Mouse (Mus musculus): ENCODE measurements around the gene Avil.
A peak's percentile ranks its signal among the peaks of the same experiment; 100 is the strongest.

Avil gene

DNA sequence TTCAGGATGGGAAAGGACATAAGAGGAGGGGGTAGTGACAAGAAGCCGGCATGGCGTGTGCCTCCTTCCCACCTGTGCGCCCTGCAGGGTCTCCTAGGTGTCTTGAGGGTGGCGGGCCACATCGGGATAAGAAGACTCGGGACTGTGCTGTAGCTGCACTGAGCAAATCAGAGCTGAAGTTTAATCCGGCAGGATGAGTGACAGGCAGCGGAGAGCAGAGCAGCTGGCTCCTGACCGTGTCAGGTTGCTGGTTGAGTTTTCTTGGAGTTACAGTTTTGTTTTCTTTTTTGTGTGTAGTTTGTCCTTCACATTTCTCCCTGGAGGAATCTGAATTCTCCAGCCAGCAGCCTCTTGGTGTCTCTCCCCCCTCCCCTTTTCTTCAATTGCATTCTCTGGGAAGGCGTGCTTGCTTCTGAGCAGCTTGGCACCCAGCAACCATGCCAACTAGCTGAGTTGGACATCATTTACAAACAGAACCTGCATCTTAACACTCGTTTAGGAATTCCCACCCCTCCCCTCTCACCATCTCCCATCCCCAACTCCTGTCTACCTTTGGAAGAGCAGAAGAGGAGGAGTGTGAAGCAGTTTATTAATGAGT, 19.5 kb upstream of the Avil start:
- no peak for ATAC-seq (ENCODE audit: low TSS enrichment)

DNA sequence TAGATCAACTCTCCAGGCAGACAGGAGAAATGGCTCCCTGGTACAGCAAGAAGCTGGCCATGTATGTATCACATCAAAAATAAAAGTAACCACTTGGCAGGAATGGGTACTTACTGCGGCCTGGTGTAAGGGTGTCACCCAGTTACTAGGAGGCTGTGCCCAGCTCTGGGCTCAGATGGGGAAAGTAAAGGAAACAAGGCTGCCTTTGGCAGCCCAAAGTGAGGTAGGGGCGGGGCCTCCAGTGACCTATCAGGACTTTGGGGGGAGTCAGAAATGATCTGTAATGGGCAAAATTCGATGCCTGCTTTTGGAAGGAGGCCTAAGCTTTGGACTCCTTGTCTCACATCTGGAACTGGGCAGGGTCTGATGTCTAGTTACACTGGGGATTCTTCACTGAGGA, 18.8 kb upstream of the Avil start:
- no peak for ATAC-seq (ENCODE audit: low TSS enrichment)

DNA sequence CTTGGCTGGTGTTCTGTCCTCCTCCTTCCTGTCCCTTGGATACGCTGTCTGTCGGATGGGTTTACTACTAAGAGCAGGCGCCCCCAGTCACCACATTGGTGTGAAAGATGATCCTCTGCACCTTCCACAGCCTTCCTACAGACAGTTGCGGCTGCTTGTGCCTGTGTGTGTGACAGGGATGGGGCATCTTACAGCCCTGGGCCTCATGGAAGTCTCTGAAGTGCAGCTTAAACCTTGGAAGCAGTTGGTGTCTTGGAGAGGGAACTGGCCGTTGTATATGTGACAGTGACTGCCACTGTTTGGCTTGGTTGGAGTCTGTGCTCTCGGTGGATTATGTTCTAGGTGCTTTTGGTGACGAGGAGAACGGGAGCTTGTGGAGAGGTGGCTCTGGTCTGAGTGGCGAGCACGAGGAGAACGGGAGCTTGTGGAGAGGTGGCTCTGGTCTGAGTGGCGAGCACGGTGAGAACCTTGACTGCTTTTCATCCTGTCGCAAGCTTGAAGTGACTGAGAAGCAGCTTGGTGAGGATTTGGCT, 17.2 kb upstream of the Avil start:
- ATAC-seq (ENCODE audit: low TSS enrichment) = no peak

DNA sequence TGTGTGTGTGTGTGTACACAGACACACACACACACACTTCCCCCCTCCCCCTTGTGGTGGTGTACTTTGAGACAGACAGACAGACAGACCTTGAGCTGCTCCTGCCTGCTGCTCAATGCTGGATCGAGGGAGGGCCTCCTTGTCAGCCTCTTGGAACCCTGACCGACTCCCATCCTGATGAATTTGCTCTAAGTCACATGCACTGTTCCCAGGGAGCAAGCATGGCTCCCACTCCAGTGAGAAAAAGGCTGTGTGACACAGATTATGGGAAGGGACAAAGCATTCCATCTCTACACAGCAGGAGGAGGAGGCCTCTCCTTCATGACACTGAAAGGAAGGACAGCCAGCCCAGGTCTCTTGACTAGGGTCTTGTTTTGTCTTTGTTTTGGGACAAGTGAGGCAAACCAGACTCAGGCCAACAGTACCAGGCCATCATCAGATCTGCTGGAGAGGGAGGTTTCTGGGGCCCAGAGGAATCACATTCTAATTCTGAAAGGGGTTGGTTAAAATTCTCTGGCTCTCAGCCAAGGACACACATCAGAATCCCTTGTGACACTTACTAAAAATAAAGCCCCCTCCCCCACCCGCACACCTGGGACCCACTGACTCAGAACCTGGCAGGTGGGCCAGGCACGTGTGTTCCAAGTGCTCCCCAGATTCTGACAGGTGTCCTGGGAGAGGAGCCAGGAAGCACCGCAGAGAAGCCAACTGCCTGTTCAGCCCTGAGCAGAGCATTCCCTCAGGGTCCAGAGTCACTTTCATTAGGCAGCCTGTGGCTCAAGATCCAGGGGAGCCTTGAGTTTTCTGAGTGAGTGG, 16.1 kb upstream of the Avil start:
- no peak for ATAC-seq (ENCODE audit: low TSS enrichment)

DNA sequence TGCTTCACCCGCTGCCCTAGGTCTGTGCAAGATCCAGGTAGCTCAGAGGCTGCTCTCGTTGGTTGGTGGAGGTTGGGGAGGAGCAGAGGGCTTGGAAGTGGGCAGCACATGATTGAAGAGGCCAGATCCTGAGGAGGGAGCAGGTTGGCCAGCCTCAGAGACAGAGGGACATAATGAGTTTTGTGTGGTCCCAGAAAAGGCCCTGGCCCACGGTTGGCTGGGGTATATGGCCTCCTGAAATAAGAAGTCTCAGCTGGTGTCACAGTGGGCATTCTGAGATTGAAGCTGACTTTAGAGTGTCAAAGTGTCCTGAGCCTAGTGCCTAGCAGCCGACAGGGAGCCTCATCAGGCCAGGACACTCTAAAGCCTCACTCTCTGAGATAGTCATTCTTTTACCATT, 15.4 kb upstream of the Avil start:
- no peak for ATAC-seq (ENCODE audit: low TSS enrichment)

DNA sequence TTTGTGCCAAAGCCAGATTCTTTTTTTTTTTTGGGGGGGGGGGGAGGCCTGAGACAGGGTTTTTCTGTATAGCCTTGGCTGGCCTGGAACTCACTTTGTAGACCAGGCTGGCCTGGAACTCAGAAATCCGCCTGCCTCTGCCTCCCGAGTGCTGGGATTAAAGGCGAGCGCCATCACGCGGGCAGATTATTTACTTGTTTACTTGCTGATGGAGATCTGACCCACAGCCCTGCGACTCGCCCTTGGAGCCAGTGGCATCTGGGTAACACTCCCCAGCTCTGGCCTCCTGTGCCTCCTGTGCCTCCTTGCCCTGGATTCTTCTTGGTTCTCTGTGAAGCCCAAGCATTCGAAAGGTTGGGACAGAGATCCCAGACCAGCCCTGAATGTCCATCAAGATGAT, 14.9 kb upstream of the Avil start:
- no peak for ATAC-seq (ENCODE audit: low TSS enrichment)

DNA sequence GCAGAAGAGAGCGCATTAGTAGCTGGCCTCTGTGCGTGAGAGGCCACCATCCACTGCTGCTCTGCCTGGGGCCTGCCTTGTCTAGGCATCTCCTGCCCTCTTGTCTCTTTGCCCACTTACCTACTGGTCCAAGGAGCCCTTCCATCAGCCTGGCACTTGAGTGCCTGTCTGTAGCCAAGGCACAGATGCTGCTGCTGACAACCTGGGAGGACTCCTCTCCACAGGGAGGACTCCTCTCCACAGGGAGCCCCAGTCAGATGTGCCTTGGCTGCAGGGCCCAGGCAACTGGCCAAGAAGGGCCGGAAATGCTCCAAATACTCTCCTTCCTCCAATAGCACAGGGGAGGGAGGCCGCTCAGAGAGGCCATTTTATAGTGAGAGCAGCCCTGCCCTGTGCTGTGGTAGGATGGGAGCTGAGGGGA, 14.0 kb upstream of the Avil start:
- peak; percentile 13 for ATAC-seq (ENCODE audit: low TSS enrichment)

DNA sequence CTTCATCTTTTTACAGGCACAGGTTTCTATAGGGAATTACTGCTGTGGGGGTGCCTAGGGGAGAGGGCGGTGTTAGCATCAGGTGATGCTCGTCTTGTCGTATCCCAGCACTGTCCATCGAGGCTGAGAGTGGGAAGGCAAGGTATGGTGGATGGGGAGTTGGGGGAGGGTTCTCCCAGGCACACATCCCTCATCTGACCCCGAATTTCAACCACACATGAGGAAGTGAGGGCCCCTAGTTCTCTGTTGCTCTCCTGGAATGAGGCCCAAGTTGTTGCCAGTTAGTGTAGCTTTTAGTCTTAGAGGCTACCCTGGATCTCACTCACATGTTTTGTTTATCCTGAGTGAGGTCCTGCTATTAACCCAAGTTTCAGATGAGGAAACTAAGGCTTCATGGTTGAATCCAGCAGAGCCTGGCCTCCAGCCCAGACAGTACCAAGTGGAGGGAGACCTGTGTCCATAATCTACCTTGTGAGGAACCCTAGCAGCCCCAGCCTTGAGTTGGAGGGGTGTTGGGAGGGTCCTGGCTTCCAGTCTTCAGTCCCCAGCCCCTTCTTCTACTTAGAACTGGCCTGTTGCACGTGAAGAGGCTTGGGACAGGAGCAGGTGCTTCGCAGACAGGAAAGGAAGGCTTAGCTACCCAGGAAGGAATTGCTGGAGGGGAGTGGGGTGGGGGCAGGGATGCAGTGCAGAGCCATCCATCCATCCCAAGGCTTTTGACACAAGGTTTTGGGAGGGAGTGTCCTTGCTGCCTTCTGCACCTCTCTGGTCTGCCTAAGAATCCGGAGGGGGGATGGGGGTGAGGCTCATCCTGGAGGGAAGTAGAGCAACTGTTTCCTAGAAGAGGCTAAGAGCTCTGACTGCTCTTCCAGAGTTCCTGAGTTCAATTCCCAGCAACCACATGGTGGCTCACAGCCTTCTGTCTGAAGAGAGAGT, 13.1 kb upstream of the Avil start:
- no peak for ATAC-seq (ENCODE audit: low TSS enrichment)

DNA sequence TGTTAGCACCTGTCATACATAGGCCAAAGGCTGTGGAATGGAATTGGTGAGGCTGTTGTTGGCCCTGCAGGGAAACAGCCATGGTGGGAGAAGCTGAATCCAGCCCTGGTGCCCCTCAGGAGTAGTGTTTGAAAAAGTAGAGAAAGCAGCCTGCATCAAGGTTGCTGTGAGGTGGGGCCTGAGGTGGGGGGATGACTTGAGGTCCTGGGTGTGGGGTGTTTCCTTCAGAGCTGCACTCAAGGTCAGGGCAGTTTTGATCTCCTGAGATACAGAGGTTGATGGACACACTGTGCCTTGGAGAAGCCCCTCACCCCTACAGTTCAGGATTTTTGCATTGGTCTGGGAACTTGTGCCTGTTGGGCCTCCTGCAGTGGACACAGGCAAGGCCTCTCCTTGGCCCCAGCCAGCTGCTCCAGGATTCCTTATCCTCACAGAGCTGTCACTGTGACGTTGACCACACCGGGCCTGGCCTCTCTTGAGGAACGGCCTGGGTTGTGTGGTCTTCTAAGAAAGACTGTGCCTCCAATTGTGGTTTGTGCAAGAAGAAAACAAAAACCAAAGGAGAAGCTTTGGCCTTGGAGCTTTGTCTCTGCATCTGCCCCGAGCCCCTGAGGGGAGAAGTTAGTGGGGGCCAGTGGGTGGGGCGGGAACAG, 11.9 kb upstream of the Avil start:
- no peak for ATAC-seq (ENCODE audit: low TSS enrichment)

DNA sequence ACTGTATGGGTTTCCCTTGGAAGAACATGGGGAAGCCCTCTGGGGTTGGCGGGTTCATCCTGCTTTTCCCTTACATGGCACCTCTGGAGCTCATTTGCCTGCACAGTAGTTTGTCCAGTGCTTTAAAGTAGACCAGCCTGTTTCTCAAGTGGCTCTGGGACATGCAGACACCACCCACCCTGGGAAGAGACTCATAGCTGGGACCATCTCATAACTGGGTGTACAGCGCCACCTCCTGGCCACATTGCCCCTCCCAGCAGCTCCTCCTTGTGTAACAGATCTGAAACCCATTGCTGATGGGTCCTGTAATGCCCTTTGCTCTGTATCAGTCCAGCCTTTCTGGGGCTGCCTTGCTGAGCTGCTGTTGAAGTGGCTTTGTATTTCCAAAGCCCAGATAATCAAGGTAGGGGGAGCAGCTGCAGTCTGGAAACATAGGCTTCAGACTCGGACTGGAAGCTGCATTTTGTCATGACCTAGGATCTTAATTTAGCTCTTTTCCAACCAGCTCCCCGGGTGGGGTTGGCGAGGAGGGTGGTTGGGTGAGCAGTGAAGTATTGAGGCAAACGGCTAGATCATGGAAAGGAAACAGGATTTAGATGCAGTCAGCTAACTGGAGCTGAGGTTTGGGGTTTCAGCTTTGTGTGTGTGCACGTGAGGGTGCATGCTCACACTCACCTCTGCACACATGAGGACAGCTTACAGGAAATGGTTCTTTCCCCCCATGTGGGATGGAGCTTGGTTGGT, 10.0 kb upstream of the Avil start:
- ATAC-seq (ENCODE audit: low TSS enrichment) = peak; percentile 71

DNA sequence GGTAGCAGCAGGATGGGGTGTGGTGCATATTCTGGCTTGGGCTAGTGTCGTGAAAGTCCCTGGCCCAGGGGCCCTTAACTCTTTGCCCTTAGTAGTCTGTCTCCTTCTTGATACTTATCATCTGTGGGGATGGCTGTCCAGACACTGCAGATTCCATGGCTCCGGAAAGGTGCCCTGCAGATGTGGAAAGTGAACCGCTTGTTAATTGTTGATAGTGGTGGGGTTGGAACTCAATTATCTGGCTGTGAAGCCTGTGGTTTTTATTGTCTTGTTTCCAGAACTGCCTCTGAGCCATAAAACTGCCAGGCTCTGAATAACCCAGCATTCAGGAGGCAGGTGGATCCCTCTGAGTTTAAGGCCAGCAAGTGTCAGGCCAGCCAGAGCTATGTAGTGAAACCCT, 8.8 kb upstream of the Avil start:
- no peak for ATAC-seq (ENCODE audit: low TSS enrichment)

DNA sequence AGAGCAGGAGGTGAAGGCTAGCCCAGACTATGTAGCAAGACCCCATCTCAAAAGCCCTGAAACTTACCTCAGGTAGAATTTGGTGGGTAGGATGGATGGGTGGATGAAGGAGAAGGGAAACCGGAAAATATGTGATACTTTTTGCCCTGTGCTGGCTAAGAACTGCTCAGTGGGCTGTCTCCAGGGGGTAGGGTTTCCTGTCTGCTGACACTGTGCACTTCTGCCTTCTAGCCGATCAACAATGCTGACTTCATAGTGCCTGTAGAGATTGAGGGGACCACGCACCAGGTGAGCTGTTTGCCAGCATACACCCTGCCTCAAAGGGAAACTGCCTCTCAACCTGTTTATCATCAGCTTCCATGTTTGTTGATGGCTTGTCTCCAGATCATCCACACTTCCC, 6.9 kb upstream of the Avil start:
- ATAC-seq (ENCODE audit: low TSS enrichment) = no peak

DNA sequence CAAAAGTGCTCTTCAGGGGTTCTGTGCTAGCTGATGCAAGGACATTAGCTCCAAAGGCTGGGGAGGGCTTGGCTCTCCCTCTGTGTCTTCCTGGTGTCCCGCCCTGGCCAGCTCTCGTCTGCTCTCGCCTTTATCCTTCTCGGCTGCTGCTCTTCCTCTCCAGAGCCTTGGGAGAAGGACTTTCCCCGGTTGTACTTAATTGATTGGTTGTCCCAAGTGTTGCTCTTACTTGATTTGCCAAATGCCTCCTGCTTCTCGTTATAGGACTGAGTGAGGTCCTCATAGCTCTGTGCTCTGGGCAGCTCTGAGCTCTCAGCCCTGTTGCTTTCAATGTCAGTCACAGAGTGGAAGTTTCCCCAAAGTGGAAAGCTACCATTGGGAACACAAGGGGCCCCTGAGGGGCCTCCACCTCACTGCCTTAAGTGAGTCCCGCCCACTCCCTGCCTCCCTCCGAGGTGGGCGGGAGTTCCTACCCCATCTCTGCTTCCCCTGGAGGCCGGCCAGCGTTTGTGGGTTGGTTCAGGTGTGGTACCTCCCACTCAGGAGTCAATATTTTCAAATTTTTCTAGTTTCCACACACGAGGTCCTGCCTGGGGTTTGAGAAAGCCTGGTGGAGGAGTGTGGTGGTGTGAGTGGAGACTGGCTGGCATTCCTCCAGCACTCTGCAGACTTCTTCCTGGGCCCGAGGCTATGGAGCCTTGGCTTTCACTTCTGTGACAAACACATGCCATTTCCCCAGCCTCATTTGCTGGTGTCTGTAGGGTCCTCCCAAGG, 3.0 kb upstream of the Avil start:
- ATAC-seq (ENCODE audit: low TSS enrichment) = no peak

DNA sequence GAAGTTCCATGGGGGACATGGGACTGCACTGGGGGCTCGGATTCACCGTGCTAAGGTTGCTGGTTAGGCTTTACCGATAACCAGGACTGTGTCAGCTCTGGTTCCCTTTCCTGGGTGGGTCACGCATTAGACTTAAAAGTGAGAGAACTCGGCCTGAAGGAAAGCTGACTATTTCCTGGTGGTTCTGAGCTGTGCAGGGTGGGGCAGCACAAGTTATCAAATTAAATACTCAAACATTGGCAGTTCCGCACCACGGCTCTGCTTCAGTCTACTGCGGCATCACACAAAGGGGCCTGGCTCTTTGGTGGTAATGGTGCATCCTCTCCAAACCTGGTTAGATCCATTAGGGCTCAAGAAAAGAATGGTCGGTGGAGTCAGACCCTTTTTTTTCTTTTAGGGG, 788 bp downstream of the Avil start:
- no peak for ATAC-seq (ENCODE audit: low TSS enrichment)

DNA sequence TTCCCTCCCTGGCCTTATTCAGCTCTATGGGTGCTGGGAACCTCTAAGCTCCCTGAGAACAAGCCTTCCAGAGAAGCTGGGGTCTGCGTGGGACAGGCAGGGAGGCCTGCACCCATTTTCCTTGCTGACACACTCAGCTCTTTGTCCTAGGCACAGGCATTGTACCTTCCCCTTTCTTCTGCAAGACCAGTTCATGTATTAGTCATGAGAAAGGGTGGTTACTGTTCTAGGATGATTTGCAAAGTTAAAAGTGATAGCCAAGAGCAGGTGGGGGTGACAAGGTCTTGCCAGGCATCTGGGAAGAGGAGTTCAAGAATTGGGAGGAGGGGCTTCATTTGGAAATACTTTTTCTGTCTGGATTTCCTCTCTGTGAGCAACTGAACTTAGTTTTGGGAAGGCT, 1.5 kb downstream of the Avil start:
- ATAC-seq (ENCODE audit: low TSS enrichment) = no peak

DNA sequence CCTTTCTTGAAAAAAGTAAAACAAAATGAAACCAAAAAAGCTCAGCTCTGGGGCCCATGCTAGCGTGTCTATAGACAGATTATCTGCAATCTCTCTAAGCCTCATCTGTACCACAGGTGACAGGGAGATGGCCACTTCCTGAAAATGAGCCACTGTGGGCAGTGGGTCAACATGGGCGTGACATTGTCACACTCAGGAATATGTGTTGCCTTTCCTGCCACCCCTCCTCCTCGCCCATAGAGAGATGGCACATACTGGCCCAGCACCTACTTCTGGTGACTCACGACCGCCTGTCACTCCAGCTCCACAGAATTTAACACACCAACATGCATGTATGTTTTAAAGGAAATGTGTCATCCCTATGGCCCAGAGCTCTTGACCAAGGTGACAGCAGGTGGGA, 2.3 kb downstream of the Avil start:
- ATAC-seq (ENCODE audit: low TSS enrichment) = no peak

DNA sequence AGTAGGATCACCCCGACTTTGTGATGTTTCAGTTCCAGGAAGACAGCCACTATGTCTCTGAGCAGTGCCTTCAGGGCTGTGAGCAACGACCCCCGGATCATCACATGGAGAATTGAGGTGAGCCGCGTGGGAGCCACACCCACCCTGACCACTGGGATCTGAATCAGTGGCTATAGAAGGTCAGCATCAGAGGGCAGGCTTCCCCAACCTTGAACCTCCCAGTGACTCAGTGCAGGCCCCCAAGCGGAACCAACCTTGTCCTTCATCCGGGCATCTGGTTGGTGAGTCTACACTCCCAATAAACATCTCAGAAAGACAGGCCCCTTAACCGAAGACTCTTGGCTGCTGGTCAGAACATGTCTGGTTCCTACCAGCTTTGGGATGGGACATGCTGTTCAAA, 2.8 kb downstream of the Avil start:
- no peak for ATAC-seq (ENCODE audit: low TSS enrichment)

DNA sequence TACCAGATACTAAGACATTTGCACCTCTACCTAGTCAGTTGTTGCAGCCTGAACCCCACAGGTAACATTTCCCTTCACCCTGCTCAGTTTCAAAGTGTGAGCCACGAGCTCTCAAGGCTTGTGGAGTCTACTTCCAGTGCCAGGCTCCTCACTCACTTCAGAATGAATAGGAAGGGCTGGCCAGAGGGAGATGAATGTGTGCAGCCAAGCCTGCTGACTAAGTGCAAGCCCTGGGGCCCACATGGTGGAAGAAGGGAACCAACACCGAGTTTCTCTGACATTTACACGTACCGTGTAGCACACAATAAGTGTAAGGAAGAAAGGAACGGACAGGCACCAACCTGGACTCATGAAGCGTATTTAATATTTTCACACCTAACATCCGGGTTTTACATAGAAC, 3.3 kb downstream of the Avil start:
- ATAC-seq (ENCODE audit: low TSS enrichment) = no peak

DNA sequence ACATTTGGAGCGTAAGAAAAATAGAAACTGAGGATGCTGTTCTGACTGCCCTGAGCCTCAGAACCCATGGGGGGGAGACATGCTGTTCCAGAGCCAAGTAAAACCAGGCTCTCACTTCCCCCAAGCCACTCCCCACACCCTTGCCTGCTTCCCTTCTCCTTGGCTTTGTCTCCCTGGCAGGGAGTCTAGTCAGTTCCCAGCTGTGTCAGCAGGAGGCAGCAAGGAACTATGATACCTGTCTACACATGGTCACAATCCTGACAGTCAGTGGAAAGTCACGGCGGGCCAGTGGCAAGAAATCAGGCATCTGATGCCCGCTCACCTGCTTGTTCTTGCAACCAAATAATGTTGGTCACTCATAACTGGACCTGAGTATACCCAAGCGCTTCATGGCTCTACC, 16.0 kb downstream of the Avil start:
- no peak for ATAC-seq (ENCODE audit: low TSS enrichment)

DNA sequence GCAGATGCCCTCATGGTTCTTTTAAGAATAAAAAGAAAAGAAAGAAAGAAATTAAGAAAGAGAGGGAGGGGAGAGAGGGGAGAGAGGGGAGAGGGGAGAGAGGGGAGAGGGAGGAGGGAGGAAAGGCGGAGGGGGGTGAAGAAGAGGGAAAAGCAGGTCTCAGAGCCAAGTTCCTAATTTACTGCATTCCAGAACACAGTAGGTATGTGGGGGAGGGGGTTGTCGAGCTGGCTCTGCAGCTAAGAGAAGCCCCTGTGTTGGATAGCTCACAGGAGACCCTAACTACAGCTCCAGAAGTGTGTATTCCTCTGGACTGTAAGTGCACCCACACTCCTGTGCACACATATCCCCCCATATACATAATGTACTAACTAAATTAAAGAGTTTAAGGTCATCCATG, 16.6 kb downstream of the Avil start:
- ATAC-seq (ENCODE audit: low TSS enrichment) = no peak

All from frontal cortex, adult (tissue).